Mouse (Mus musculus): ENCODE data around the gene Spice1.

Spice1 gene

DNA sequence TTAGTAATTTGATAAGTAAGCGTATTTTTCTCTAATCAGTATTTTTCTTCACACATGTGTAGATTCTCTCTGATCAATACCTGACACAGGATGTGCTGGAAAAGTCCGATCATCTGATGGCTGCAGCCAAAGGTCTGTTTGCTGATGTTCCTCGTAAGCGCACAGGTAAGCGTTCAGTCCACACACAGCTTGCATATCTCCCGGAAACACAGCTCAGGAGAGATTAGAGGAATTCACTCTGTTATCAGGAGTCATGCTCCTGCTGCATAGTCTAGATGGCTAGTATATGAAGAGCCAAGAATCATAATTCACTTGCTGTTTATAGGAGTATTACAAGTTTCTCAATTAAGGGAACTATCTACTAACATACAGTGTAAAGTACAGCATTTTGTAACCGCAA lies 18.6 kb downstream of the Spice1 start:
- in situ Hi-C loops (cut with MseI, MboI), result no loop called here

- in situ Hi-C loops (cut with MseI, MboI), result no loop called here
Observed at GRCm38 (mm10) chr16:44375459-44375858, 28.5 kb downstream of the Spice1 start.

DNA sequence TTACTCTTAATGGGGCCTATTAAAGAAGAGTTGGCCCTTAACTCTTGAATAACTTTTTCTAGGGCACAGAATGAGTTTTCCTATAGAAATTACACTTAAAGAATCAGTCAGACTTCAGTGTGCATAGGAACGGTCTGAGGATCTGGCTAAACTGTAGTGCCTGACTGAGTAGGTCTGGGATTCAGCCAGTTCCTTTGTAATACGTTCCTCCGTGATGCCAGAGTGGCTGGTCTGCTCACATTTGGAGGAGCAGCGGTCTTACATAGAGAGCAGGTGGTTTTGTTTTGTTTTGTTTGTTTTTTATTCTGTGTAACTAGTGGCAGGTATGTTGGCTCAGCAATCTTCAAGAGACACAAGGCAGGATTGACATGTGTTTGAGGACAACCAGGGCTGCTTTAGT lies 33.1 kb downstream of the Spice1 start:
- in situ Hi-C loops (cut with MseI, MboI), result no loop called here

GRCm38 (mm10) chr16:44381578-44381977 lies 34.7 kb downstream of the Spice1 start:
- in situ Hi-C loops (cut with MseI, MboI), result no loop called here

GRCm38 (mm10) chr16:44383549-44383948 lies 36.6 kb downstream of the Spice1 start:
- in situ Hi-C loops (cut with MseI, MboI), result no loop called here

GRCm38 (mm10) chr16:44384251-44384650 lies 37.3 kb downstream of the Spice1 start:
- in situ Hi-C loops (cut with MseI, MboI), result no loop called here

- in situ Hi-C loops (cut with MseI, MboI), result no loop called here
Observed at GRCm38 (mm10) chr16:44391877-44392548, 45.1 kb downstream of the Spice1 start.

GRCm38 (mm10) chr16:44394577-44395243 lies 47.8 kb downstream of the Spice1 start, which contains the start of gene Cfap44:
Gene Cfap44 (plus strand): TSS chr16:44394796.
- in situ Hi-C loops (cut with MseI, MboI), result no loop called here

DNA sequence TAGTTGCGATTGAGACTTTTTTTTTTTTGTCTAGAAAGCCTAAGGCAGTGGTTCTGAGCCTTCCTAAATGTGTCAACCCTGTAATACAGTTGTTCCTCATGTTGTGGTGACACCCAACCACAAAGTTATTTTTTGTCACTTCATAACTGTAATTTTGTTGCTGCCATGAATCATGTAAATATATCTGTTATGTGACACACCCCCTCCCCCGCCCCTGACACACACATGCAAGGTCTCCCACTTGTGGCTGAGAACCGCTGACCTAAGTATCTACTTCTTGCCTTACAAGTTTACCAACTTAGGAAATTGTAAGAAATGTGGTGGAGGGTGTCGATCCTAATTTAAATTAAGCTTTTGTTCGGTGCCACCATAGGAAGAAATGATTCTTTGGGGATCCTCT lies 58.0 kb downstream of the Spice1 start:
- in situ Hi-C loops (cut with MseI, MboI), result no loop called here

DNA sequence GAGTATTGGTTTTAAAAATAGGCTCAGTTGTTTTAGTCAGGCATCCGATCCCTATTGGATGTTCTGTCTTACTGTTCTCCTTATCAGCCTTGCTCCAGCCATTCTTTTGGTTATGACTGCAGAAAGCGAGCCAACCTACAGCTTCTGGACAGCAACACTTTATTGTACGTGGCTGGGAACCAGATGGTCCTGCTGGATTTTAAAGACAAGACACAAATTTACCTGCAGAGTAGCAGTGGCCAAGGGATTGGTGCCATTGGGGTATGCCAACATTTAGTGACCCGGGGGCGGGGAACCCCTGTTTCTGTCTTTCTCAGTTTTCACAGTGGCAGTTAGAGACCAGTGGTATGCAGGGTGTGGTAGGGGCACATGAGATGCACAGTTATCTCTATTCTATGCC lies 60.3 kb downstream of the Spice1 start:
- in situ Hi-C loops (cut with MseI, MboI), result no loop called here

DNA sequence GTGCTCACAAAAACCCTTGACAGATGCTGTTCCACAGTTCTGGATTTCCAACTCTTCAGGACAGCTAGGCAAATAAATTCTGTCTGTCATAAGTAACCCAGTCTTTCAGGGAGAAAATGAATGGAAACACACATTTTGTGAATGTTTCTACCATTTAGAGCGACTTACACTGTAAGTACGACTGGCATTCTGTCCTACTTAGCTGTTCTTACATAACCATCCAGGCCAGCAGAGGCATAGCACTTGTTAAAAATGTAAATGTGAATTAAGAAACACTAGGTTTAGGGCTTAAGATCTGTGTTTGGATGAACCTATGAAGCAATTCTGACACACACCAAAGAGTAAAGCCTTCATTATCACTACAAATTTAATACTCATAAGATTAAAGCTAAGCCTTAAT lies 61.4 kb downstream of the Spice1 start:
- in situ Hi-C loops (cut with MseI, MboI), result no loop called here

DNA sequence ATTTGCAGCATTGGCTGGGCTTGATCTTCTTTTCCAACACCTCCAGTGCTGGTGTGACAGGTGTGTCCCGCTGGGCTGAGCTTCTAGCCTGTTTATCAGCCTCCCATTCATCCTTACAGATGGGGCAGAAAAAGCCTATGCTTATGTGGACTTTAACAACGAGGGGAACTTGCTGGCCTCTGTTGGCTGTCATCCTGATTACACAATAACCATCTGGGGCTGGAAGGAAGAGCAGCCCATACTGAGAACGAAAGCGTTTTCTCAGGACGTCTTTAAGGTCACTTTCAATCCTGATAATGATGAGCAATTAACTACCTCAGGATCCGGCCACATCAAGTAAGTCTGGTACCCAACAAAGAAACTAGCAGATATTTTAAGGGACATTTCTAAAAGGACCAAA lies 63.3 kb downstream of the Spice1 start:
- in situ Hi-C loops (cut with MseI, MboI), result no loop called here

DNA sequence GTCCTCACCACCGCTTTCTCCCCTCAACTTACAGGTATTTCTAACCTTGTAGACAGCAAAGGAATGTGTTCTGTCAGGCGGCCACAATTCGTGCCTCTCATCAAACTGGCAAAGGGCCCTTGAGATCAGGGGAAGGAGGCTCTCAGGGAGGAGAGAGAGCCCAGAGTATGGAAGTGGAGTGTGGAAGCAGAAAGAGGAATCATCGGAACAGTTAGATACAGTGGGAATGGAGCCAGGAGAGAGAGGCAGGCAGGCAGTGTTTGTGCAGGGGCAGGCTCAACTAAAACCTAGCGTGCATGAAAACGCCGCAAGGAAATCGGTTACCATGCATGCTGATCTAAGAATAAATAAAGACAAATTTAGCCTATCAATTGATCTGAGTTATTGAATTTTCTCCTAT lies 70.7 kb downstream of the Spice1 start:
- in situ Hi-C loops (cut with MseI, MboI), result no loop called here

DNA sequence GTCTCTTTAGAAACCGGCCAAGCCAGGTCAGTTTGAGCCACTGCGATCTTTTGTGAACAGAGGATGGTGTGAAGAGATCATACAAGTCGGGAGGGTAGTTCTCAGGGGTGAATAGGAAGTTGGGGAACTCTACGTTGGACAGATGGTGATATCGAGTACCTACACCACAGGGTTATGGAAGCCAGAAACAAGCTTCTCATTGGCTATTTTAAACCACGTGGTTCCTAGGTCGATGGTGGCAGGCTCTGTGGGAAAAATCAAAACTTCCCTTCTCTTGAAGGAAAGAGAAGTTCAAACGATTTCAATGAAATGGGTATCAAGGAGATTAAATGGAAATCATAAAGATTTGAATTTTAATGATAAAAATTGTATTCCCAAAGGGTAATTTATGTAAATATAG lies 74.8 kb downstream of the Spice1 start:
- in situ Hi-C loops (cut with MseI, MboI), result no loop called here

GRCm38 (mm10) chr16:44423499-44423898 lies 76.6 kb downstream of the Spice1 start:
- in situ Hi-C loops (cut with MseI, MboI), result no loop called here

DNA sequence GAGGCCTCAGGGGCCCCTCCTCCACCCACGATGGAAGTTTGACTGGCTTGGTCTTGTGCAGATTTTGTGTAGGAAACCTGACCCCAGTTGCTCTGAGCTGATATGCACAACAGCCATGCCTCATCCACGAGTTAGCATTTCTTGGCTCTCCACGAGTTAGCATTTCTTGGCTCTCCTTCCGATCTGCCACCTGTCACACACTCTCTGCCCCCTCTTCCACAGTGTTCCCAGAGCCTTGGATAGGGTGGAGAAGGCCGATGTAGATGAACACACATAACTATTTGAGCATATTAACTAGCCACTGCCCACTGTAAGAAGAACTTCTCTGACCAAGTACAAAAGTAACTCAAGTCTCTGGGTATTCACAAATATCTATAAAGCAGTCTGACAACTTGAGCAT lies 81.5 kb downstream of the Spice1 start:
- in situ Hi-C loops (cut with MseI, MboI), result no loop called here

DNA sequence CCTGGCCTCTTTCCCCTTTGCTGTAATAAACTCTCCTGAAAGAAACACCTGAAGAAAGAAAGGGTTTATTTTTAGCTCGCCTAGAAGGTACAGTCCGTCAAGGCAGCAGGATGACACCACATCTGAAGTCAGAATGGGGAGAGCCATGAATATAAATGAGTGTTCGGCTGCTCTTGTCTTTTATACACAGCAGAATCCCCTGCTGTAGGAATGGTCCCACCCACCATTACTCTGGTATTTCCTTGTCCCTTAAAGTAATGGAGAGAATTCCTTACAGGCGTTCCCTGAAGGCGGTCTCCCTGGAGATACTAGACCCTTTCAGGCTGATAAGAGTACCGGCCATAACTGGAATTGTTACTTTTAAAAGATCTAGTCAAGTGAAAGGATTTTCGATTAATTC lies 83.1 kb downstream of the Spice1 start:
- in situ Hi-C loops (cut with MseI, MboI), result no loop called here

DNA sequence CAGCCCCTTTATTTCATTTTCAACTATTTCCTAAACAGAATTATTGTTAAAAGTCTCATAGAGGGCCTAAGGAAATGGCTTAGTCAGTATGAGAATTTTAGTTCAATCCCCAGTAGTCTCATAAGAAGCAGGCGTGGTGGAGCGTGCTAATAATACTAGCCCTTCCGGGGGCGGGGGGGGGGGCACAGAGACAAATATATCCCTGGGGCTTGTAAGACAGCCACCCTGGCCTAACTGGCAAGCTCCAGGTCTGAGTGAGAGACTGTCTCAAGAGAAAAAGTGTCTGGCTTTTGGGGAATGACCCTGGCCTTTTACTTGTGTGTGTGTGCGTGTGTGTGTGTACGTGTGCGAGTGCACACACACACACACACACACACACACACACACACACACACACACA lies 88.0 kb downstream of the Spice1 start:
- in situ Hi-C loops (cut with MseI, MboI), result no loop called here

GRCm38 (mm10) chr16:44435481-44435880 lies 88.6 kb downstream of the Spice1 start:
- in situ Hi-C loops (cut with MseI, MboI), result no loop called here
